Mouse (Mus musculus): ENCODE data around the gene Reps2. TPM values are rescaled to one million over a fixed set of nuclear protein-coding genes. Genes with fewer than 3 reads are reported as not detected.

The Reps2 gene
- total and polyA plus RNA-seq, 2 experiments from 2014 or later: 2.4 to 10.9 TPM

DNA sequence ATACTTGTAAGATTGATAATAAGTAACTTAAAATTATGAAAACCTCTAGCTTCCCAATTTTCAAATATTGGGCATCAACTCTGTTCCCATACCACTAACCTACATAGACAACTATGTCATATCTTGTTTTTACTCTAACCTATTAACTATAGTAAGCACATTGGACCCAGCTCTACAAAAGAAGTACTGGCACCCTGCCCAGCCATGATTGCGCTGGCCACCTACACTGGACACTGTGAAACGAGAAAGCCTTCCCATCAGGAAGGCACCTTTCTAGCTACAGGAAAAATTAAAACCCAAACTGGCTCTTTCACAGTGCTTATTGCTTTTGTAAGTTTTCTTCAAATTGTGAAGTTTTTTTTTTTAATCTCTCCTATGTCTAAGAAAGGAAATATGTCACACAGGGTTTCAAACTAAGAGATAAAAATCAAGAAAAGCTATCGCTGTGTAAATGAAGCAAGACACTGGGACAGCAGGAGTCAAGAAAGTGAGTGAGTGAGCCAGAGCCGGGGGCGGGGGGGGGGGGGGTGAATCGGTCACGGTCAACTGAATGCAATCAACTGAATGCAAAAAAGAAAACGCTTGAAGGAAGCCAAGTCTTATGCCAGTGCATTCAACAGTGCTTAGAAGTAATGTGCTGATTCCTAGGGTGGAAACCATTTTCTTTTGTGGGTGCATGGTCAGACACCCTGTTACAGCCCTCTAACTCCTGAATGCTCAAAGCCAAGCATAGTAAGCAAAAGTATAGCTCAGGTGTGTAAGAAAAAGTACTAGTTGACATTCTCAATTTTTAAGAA is 52.2 kb downstream of the Reps2 start:
- no peaks in the 10 kb centered on the region for H3K9me3 ChIP-seq (ENCODE audit: low read length)
- no peaks in the 10 kb centered on the region for H3K27me3 ChIP-seq (ENCODE audit: insufficient read depth, low read length)
- TF ChIP-seq CTCF (IDR thresholded peaks at IDR 0.05; ENCODE audit: low read depth): no peak
- no peaks in the 10 kb centered on the region for H3K4me1 ChIP-seq (ENCODE audit: insufficient read depth, low read length)
- no peak overlapping the region for H3K4me2 ChIP-seq (ENCODE audit: low read depth, low read length)
- no peak for ATAC-seq
- H3K27ac ChIP-seq: no peak overlapping the region
- no peaks in the 10 kb centered on the region for H3K36me3 ChIP-seq (ENCODE audit: insufficient read depth, low read length)
- H3K4me3 ChIP-seq (ENCODE audit: low read length): no peak overlapping the region
- 56% methylated on average over 8 of the region's 8 CpGs for WGBS
- H3K9ac ChIP-seq (replicated peaks; ENCODE audit: low read length): no peak overlapping the region
- peak; percentile 25 for DNase-seq (ENCODE audit: low spot score)

DNA sequence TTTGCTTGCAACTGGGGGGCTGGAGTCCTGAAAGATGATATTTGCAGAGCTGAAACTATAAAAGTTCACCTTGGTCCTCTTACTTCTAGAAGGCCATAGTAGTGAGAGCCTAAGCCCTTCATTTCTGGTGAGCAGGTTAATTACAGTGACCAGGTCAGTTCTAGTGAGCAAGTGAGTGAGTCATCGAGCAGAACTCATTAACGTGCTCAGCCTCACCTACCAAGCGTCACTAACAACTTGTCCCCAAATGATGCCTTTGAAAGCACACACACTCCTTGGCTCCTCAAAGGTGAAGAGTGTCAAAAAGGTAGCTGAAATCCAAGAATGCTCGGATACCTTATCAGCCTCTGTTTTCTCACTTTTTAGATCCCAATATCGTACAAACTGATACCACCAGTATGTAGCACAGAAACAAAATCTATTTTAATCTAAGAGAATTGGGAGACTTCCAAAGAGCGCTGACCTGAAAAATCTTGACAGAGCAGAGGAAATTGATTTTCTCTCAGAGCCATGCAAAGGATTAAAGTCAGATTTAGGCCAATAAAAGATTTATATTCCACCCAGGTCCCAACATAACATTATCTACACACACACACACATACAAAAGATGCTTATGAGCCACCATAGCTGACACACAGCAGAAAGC is 53.2 kb downstream of the Reps2 start:
- Histone ChIP-seq H3K4me3 (ENCODE audit: low read length) (no peak overlapping the region), H3K4me2 (ENCODE audit: low read depth, low read length) (no peak overlapping the region), H3K9me3 (ENCODE audit: low read length) (no peaks in the 10 kb centered on the region), H3K27me3 (ENCODE audit: insufficient read depth, low read length) (no peaks in the 10 kb centered on the region), H3K9ac (replicated peaks; ENCODE audit: low read length) (no peak overlapping the region), H3K27ac (no peak overlapping the region), H3K4me1 (ENCODE audit: insufficient read depth, low read length) (no peaks in the 10 kb centered on the region), H3K36me3 (ENCODE audit: insufficient read depth, low read length) (no peaks in the 10 kb centered on the region)
- DNase-seq (ENCODE audit: low spot score) (no peak), ATAC-seq (no peak)
- TF ChIP-seq CTCF (IDR thresholded peaks at IDR 0.05; ENCODE audit: low read depth): no peak
- 63% methylated on average over 6 of the region's 6 CpGs for WGBS

DNA sequence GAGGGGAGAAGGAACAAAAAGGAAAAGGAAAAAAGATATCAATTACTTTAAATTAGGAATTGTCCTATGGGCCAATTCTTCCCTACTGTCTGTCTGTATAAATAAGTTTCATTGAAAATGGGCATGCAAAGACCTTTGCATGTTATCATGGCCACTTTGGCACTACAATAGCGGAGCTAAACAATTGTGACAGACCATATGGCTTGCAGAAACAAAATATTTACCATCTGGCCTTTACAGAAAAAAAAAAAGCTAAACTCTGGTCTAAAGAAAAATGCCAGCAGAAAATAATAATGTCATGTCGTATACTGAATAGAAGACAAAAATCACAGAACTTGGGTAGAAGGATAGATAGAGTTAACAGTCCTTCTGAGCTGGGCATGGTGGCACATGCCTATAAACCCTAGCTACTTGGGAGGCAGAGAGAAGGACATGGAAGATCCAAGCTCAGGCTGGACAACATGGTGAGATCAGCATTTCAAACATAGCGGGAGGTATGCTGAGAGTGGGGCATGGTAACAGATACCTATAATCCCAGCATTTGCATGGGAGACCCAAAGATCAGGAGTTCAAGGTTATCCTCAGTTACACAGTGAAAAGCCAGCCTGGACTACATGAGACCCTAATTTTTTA is 54.2 kb downstream of the Reps2 start:
- ATAC-seq: no peak
- 69% methylated on average over 3 of the region's 3 CpGs for WGBS
- no peaks in the 10 kb centered on the region for H3K36me3 ChIP-seq (ENCODE audit: insufficient read depth, low read length)

DNA sequence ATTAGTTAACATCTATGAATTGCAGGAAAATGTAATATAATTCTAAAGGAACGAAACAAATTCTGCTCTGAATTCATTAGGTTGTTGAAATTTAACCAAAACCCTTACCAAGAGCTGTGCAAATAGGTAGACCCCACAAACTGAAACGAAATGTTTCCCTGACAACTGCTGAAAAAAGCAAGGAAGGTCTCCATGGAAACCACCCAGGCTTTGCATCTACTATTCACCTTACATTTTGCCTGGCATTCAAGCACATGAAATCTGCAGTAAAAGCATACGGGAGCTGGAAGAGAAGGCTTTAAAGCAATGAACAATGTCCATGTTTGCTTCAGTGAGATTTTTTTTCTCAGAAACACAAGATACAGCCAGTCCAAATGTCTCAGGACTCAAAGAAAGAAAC is 59.1 kb downstream of the Reps2 start:
- H3K4me1 ChIP-seq (ENCODE audit: insufficient read depth, low read length): no peaks in the 10 kb centered on the region

More for the DNA sequence above, 54.2 kb downstream of the Reps2 start:
- DNase-seq (ENCODE audit: low spot score): no peak
- Histone ChIP-seq H3K4me2 (ENCODE audit: low read depth, low read length) (no peak overlapping the region), H3K27ac (no peak overlapping the region), H3K9me3 (ENCODE audit: low read length) (no peaks in the 10 kb centered on the region), H3K9ac (replicated peaks; ENCODE audit: low read length) (no peak overlapping the region), H3K4me3 (ENCODE audit: low read length) (no peak overlapping the region), H3K27me3 (ENCODE audit: insufficient read depth, low read length) (no peaks in the 10 kb centered on the region), H3K4me1 (ENCODE audit: insufficient read depth, low read length) (no peaks in the 10 kb centered on the region)
- no peak for TF ChIP-seq CTCF (IDR thresholded peaks at IDR 0.05; ENCODE audit: low read depth)

DNA sequence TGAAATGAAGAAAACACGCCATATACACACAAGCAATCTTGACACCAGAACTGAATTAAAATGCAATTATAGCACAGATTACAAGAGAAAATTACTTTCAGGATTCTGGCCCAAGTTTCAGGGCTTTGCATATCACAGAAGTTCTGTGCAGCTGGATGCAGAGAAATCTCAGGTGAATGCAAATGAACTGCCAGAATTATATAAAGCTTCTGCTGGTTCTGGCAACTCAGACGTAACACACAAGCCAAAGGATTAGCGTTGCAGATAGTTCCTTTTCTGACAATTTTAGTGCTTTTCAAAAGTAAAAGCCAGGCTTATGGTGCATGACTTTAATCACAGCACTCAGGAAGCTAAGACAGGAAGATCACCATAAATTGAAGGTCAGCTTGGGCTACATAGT is 62.9 kb downstream of the Reps2 start:
- ATAC-seq: no peak
- Histone ChIP-seq H3K4me2 (ENCODE audit: low read depth, low read length) (no peak overlapping the region), H3K27ac (no peak overlapping the region), H3K36me3 (ENCODE audit: insufficient read depth, low read length) (no peaks in the 10 kb centered on the region), H3K27me3 (ENCODE audit: insufficient read depth, low read length) (no peaks in the 10 kb centered on the region), H3K9ac (replicated peaks; ENCODE audit: low read length) (no peak overlapping the region), H3K4me3 (ENCODE audit: low read length) (no peak overlapping the region), H3K9me3 (ENCODE audit: low read length) (no peaks in the 10 kb centered on the region), H3K4me1 (ENCODE audit: insufficient read depth, low read length) (no peaks in the 10 kb centered on the region)
- WGBS: 65% methylated on average over 3 of the region's 3 CpGs
- peak; percentile 16 for DNase-seq (ENCODE audit: low spot score)
- no peak for TF ChIP-seq CTCF (IDR thresholded peaks at IDR 0.05; ENCODE audit: low read depth)

More for the DNA sequence above, 59.1 kb downstream of the Reps2 start:
- Histone ChIP-seq H3K27ac (no peak overlapping the region), H3K4me2 (ENCODE audit: low read depth, low read length) (no peak overlapping the region), H3K27me3 (ENCODE audit: insufficient read depth, low read length) (no peaks in the 10 kb centered on the region), H3K4me3 (ENCODE audit: low read length) (no peak overlapping the region), H3K9ac (replicated peaks; ENCODE audit: low read length) (no peak overlapping the region), H3K36me3 (ENCODE audit: insufficient read depth, low read length) (no peaks in the 10 kb centered on the region), H3K9me3 (ENCODE audit: low read length) (no peaks in the 10 kb centered on the region)
- DNase-seq (ENCODE audit: low spot score) (peak; percentile 46), ATAC-seq (no peak)
- 45% methylated on average over 3 of the region's 3 CpGs for WGBS
- no peak for TF ChIP-seq CTCF (IDR thresholded peaks at IDR 0.05; ENCODE audit: low read depth)

DNA sequence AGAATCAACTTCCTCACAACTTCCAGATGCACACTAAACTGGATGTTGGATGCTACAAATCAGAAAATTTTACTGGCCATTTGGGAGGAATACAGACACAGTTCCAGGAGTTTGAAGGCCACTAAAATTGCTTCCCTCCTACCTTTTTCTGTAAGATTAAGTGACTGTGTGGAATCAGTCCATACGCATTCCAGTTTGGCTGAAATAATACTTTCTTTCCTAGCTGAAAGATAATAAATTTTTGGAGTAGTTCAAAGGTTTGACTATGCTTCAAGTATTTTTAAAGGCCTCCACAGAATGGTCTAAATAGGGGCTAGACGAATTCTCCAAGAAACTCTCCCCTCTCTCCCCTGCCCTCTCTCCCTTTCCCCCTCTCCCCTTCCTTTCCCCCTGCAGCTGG is 75.0 kb downstream of the Reps2 start:
- no peak for TF ChIP-seq CTCF (IDR thresholded peaks at IDR 0.05; ENCODE audit: low read depth)
- no peak for ATAC-seq
- no peak for DNase-seq (ENCODE audit: low spot score)
- Histone ChIP-seq H3K27ac (no peak overlapping the region), H3K9me3 (ENCODE audit: low read length) (no peaks in the 10 kb centered on the region), H3K36me3 (ENCODE audit: insufficient read depth, low read length) (no peaks in the 10 kb centered on the region), H3K27me3 (ENCODE audit: insufficient read depth, low read length) (no peaks in the 10 kb centered on the region), H3K4me3 (ENCODE audit: low read length) (no peak overlapping the region), H3K4me2 (ENCODE audit: low read depth, low read length) (no peak overlapping the region), H3K4me1 (ENCODE audit: insufficient read depth, low read length) (no peaks in the 10 kb centered on the region), H3K9ac (replicated peaks; ENCODE audit: low read length) (no peak overlapping the region)
- 74% methylated on average over 2 of the region's 2 CpGs for WGBS

Measured in hindbrain, postnatal 0 days (tissue).